Mouse (Mus musculus): ENCODE data around the gene Arl14.

The Arl14 gene

GRCm38 (mm10) chr3:69221806-69222501, at the start of gene Arl14:
TSS of gene Arl14 (plus strand) at chr3:69222419.
- DNase-seq (ENCODE audit: low spot score), result no peak

DNA sequence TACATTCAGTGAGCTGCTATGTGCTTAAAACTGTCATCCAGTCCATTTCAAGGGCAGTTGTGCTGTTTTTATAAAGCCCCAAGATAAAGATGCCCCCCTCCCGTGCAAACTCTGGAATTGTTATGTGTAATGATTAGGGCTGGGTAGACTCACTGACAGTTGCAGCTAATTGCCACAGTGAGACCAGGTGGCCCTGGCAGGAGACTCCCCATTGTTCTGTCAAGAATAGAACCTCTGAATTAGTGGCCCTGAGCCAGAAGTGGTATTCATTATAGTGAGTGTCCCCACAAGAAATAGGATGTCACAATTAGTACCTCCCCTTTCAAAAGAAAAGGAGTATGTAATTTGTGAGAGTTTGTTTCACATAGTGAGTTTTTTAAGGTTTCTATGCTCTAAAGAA, 47.0 kb upstream of the Arl14 start:
- DNase-seq (ENCODE audit: low spot score), result no peak

DNA sequence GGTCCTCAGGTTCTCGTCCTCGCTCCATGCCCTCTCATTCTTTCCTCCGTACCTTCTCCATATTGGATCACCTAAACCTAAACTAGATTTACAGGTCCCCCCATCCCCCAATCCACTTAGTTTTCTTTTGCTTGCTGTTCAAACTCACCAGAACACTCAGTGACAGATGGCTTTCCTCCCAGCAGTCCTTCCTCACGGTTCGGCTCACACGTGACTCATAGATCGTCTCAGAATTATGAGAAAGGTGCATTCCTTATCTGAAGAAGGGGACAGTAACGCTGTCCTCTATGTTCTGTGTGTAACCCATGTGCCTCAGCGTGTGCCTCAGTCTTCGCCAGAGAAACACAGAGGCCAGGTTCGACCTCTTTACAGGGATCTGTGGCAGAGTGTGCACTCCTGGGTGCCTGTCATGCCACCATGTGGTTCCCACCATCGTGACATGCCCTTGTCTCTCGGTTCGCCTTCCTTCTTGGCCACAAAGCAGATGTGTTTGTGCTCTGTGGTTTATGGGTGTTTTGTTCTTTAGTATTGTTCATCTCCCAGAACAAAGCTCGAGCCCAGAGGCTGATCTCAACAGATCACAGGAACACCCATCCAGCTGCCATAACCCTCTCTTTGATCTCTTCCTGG, 44.9 kb upstream of the Arl14 start:
- no peak for DNase-seq (ENCODE audit: low spot score)

DNA sequence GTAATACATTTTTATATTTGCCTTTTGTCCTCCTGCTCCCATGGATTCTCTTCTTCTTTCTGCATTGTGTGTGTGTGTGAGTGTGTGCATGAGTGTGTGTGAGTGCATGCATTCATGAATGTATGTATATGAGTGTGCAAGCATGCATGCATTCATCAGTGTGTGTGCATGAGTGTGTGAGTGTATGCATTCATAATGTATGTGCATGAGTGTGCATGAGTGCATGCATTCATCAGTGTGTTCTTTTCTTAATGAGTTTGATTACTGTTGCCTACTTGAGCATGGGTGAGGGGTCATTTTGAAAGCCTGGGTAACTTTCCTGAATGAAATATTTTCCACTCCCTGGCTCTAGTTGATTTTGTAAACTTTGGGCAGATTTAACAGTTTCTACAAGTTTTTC, 44.3 kb upstream of the Arl14 start:
- no peak for DNase-seq (ENCODE audit: low spot score)

DNA sequence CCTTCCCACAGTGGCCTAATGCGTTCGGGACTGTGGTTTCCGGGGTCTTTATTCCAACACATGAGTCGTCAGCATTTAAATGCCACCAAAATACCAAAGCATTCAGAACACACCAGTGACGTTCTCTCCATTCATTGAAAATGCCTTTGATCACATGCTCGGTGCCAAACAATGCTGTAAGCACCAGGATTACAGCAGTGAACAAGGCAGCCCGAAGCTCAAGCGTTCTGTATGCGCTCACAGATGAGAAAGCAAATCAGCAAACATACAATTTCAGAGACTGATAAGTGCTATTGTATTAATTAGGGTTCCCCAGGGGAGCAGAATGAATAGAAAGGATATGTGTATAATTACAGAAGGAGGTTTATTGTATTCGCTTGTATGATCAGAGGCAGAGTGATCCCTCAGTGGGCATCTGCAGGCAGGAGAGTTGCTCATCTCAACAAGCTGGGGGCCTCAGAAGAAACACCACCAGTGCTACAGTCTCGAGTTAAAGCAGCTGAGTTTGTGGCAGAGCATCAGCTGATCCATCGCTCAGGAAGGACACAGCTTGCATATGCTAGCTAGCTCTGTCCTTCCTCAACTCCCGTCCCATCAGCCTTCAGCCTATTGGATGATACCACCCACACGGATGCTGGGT, 43.7 kb upstream of the Arl14 start:
- no peak for DNase-seq (ENCODE audit: low spot score)

DNA sequence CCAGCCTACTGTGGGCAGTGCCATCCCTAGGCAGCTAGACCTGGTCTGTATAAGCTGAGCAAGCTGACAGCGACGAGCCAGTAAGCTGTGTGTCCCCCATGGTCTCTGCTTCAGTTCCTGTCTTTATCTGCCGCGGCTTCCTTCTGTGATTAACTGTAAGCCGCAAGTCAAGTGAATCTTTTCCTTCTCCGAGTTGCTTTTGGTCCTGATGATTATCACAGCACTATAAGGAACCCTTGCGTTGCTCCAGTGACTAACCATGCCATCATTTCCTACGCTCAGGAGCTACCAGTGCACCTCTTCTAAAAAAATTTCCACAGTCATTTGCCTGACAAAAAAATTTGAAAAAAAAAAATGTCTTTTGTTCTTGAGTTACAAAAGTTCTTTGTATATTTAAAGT, 40.7 kb upstream of the Arl14 start:
- DNase-seq (ENCODE audit: low spot score), result no peak

- no peak for DNase-seq (ENCODE audit: low spot score)
Observed at GRCm38 (mm10) chr3:69182225-69182624, 40.0 kb upstream of the Arl14 start.

DNA sequence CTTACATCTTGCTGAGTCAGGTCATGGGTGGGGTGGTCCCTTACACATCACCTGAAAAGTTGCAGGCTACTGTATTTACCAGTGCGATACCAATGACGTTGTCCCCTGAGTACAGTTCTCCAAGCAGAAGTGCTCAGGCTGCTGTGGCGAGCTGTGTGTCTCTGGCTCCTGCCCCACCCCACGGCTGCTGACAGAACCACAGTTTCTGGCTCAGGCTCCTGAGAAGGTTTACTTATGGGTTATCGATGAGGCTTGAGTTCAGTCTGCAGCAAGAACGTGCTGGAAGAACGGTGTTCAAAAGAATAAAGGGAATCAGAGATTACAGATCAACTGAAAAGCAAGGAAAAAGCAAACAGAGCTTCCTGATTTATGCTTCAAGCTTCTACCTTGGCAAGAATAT, 37.0 kb upstream of the Arl14 start:
- no peak for DNase-seq (ENCODE audit: low spot score)

GRCm38 (mm10) chr3:69186031-69186430, 36.2 kb upstream of the Arl14 start:
- DNase-seq (ENCODE audit: low spot score), result no peak

DNA sequence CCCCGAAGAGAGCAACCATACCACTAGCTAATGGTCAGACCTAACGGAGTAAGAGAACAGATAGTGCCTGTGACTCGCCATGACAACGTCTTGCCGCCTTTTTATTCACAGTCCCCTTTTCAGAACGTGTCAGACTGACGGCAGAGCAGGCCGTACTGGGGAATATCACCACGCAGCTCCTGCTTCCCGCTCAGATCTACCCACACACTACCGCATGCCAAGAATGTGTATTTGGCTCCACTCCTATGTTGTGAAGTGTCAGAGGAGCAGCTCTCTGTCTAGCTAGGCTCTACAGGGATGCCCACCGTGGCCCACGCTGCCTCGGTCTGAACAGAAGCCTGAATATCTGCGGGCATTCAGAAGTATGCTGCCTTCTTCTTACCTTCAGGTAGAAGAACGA, 35.6 kb upstream of the Arl14 start:
- DNase-seq (ENCODE audit: low spot score), result no peak

DNA sequence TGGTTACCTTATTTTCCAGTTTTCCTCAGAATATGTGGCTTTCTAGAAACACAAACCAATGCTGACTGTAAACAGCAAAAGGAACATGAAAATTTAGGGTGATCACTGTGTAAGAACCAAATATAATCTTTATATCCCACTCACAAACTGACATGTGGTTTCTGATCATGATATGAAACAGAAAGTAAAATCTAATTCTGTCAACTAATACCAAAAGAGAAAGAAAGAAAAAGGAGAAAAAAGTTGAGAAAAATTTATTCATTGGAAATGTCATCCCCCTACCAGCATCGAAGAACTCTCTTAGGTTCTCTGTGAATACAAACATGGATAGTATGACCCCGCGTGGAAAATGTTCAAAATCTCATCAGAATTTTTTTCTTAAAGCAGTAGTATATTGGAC, 29.2 kb upstream of the Arl14 start:
- DNase-seq (ENCODE audit: low spot score), result no peak

- no peak for DNase-seq (ENCODE audit: low spot score)
Observed at GRCm38 (mm10) chr3:69194496-69194895, 27.7 kb upstream of the Arl14 start.

- DNase-seq (ENCODE audit: low spot score), result no peak
Observed at GRCm38 (mm10) chr3:69195251-69195650, 27.0 kb upstream of the Arl14 start.

- DNase-seq (ENCODE audit: low spot score), result no peak
Observed at GRCm38 (mm10) chr3:69198098-69198497, 24.1 kb upstream of the Arl14 start.

- DNase-seq (ENCODE audit: low spot score), result no peak
Observed at GRCm38 (mm10) chr3:69200251-69200650, 22.0 kb upstream of the Arl14 start.

- no peak for DNase-seq (ENCODE audit: low spot score)
Observed at GRCm38 (mm10) chr3:69201206-69201605, 21.0 kb upstream of the Arl14 start.

GRCm38 (mm10) chr3:69202876-69203275, 19.3 kb upstream of the Arl14 start:
- no peak for DNase-seq (ENCODE audit: low spot score)

DNA sequence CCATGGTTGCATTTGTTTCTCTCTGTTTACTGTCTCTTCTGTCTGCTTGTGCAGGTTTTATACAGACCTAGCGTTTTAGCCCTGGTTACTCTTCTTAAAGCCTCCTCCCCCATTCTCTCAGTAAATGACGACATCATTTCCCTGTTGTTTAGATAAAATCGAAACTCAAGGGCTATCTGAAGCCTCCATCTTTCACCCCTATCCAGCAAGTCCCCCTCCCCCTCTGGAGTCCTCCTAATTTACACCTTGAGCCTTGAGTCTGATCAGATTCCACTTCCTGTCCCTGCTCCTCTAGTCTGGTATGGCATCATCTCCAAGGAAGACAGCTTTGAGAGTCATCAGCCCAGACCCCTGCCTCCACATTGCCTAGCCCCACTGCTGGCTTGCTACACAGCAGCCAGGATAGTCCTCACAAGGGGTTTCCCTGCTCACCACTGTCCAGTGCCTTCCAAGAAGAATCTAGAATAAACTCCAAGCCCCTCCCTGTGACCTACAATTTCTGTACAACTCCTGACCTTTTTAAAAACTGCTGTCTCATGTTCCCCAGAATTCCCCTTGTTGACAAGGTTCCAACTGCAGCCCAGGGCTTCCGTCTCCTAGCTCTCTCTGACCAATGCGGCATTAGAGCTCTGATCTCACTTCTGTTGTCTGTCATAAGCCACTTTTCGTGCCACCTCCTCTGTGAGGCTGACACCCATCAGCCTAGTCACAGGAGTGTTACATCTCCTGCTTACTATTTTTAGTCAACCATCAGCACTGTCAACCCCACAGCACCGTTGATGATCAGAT, 16.8 kb upstream of the Arl14 start:
- DNase-seq (ENCODE audit: low spot score), result no peak

DNA sequence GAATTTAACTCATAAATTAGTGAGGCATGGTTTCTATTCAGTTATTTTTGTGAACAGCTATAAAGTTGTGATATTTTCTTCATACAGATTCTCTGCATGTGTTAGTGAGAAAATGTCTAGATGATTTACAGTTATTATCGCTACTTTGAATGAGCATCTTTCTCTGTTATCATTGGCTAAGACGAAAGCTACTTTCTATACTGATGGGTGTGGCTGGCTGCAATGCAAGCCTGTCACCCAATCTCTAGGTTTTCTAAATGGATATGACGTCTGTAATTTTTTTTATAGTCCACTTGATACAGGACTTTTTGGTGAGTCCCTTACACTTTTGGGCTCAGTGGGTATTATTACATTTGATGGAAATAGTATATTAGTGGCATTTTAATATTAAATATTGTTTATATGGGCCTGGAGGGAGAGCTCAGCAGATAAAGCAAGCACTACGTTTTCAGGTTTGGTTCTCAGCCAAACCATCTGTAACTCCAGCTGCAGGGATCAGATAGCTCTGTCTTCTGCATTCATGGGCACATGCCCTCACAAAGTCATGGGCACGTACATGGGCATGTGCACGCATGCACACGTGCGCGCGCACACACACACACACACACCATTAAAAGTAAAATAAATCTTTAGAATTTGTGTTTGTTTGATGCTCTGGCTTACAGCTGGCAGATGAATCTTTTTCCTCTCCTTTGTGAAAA, 15.9 kb upstream of the Arl14 start:
- no peak for DNase-seq (ENCODE audit: low spot score)

GRCm38 (mm10) chr3:69208441-69209309, 13.5 kb upstream of the Arl14 start:
- no peak for DNase-seq (ENCODE audit: low spot score)

DNA sequence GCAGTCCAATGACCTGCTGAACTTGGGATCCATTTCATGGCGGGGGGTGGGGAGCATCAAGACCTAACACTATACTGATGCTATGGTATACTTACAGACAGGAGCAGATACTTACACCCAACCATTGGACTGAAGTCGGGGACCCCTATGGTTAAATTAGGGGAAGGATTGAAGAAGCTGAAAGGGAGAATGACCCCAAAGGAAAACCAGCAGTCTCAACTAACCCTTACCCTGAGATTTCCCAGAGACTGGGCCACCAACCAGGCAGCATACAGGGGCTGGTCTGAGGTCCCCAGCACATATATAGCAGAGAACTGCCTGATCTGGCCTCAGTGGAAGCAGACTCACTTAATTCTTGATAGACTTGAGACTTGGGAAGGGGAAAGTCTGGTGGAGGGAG, 10.0 kb upstream of the Arl14 start:
- DNase-seq (ENCODE audit: low spot score), result no peak

Data from left cerebral cortex, adult 11 months (tissue).